Mouse (Mus musculus): ENCODE measurements around the gene Hist1h3c.

DNA sequence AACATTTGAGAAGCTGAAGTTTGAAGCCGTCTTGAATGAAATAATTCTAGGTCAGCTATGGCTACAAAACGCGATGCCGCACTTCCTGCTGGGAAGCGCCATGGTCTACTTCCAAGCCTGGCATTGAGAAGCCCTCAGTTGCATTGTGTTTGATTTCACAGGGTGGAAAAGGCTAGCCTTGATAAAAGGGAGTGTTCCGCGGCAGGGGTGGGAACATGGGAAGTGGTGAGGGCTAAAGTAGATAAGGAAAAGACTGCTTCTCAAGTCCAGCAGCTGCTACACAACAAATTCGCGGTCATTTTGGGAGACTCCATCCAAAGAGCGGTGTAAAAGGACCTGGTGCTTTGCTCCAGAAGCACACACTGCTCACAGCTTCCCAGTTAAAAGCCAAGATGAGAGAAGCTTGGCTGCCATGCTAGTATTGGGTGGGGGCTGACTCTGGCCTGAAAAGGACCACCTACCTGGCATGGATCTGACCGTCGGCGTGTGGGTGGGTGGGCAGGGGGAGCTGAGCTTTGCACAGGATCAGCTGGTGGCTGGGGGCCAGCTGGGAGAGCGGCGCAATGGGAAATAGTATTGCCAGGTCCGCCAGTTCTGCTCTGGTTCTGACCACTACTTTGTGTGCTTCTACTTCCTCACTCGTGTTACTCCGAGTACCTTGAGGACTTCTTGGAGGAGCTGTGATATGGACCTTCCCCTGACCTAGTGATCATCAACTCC is 16.8 kb downstream of the Hist1h3c start:
- TF ChIP-seq CTCF (conservative IDR thresholded peaks at IDR 0.05; ENCODE audit: low read length) (no peak), POU5F1 (IDR thresholded peaks at IDR 0.05; ENCODE audit: borderline replicate concordance, low read length) (no peak)

Measured in E14TG2a.4 (cell line).